Mouse (Mus musculus) megakaryocyte progenitor cell, adult 5-6 weeks (primary cell): ENCODE data around the gene Gxylt2. TPM values are rescaled to one million over a fixed set of nuclear protein-coding genes. Genes with fewer than 3 reads are reported as not detected.

Experiments used
- ATAC-seq: replicated peaks from 2 replicates; pipeline ENCODE4 v1.8.0; 2016; ENCODE audit warnings: mild to moderate bottlenecking, moderate TSS enrichment, inconsistent platforms; ENCODE audit not compliant: poor library complexity
- total RNA-seq, 2 experiments: library from RNA; stranded (forward) in 1 of 2; stranded (reverse) in 1 of 2; fragments of 157-497, 149-512 nt in 1 of 2; fragments of 200-1000 nt in 1 of 2; gene quantifications; 2 replicates each; pipeline versions ENCODE4 v1.2.3 to v1.2.4; 2015 to 2017

Gene Gxylt2
- total RNA-seq (2015): not detected in 2 replicates
- total RNA-seq (2017): not detected in 2 replicates

- peak; percentile 55 for ATAC-seq
Measured at GRCm38 (mm10) chr6:100704574-100705365, at the start of gene Gxylt2. Gene Gxylt2 (plus strand): TSS chr6:100704734.

DNA sequence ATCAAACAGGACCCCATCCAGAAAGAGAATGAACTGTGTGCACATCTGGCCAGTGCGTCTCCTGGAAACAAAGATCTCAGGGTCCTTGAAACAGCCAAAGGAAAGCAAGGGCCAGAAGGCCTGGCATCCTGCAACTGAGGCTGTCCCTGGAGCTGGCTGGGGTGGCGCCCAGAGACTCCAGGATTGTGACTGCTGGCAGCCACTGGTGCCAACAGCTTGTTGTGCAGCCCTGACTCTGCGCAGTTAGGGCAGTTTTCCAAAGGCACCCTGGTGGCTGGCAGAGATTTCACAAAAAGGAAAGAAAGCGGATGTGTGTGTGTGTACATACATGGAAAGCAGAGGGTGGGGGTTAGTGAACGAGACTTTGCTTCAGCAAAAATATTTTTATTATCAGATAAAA, 44.1 kb upstream of the Gxylt2 start:
- no peak for ATAC-seq

DNA sequence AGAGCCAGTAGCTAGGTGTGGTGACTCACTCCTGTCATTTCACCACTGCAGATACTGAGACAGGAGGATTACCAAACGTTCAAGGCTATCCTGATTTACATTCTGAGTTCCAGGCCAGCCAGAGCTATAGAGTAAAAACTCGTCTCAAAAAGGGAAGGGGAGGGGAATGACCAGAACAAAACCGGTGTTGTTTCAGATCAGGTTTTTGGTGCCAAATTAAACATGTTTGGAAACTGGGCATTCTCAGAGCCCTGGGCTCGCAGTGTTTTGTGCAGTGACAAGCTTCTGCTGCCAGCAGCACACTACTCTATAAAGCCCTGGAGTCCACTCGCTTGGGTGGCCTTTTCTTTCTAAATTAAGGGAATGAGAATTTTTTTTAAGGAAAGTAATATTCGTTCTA, 42.3 kb upstream of the Gxylt2 start:
- ATAC-seq: no peak

DNA sequence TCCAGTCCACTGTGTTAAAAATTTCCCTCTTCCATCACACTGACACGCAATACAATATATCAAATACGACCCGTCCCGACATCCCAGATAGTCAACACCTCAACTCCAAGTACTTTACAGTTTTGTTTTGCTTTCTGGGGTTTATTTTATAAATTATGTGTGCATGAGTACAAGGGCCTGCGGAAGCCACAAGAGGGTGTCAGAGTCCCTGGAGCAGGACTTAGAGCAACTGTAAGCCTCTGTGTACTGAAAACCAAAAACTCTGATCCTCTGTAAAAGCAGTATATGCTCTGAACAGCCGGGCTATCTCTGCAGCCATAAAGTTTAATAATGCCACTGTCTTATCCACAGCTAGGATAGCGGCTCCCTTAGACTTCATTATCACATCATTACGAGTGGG, 36.9 kb upstream of the Gxylt2 start:
- no peak for ATAC-seq

GRCm38 (mm10) chr6:100668858-100669257, 35.7 kb upstream of the Gxylt2 start:
- ATAC-seq: no peak

- peak; percentile 81 for ATAC-seq
Measured at GRCm38 (mm10) chr6:100670370-100670841, 34.1 kb upstream of the Gxylt2 start.

DNA sequence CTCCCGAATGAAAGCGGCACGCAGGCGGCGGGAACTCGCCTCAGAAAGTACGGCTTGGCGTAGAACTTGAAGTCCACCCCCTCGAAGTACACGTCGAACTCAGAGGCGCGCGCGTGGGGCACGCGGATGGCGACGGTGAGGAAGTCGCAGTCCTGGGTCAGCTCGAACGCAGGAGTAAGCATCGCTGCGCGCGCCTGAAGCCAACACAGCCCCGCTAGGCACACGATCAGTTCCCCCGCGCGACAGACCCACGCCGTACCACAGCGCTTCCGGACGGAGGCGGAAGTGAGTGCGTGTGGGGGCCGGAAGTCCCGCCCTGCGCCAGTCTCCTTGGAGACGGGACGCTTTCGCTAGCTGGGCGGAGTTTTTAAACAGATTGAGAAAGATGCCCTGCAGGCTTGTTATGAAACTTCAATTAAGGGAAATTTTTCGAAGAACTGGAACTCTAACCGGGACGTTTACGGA, 33.6 kb upstream of the Gxylt2 start, which contains the start of gene Shq1:
Shq1 (minus strand) TSS at position 278 of the 465 bp plus-strand sequence.
- ATAC-seq: peak; percentile 89

DNA sequence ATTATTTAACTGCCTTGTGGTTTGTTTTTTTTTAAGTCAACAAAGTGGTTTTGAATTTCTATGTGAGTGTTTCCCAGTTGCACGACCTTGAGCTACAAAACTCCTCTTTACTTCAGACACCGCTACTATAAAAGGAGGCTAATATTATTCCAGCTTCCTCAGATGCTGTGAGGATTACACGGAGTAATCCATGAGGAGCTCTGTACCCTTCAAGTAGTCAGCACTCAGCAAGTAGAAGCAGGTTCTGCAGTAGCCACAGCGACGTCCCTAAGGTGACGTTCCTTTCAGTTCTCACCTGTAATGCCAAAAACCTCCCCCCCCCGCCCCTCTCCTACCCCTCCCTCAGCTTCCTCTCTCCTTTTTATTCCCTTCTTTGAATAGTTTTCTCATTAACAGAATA, 33.1 kb upstream of the Gxylt2 start:
- no peak for ATAC-seq

- ATAC-seq: peak; percentile 32; the same call in 1 of the 2 replicates
Measured at GRCm38 (mm10) chr6:100674974-100675373, 29.6 kb upstream of the Gxylt2 start.

- ATAC-seq: no peak
Measured at GRCm38 (mm10) chr6:100676461-100676860, 28.1 kb upstream of the Gxylt2 start.

DNA sequence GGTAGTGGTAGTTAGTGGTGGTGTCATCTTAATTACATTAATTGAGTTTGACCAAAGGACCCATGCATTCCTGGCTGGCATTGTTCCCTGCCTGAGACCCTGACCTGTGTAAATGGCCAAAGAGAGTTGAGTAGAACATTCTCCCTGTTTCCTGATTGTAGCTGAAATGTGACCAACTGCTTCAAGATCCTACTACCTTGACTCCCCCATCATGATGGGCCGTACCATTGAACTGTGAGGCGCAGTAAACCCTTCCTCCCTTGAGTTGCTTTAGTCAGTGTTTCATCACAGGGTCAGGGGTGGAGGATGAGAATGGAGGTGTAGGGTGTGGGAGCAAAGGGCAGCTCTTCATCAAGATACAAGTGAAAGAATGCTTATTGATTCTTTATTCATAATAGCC, 25.9 kb upstream of the Gxylt2 start:
- no peak for ATAC-seq

- ATAC-seq: no peak
Measured at GRCm38 (mm10) chr6:100686341-100686740, 18.2 kb upstream of the Gxylt2 start.

DNA sequence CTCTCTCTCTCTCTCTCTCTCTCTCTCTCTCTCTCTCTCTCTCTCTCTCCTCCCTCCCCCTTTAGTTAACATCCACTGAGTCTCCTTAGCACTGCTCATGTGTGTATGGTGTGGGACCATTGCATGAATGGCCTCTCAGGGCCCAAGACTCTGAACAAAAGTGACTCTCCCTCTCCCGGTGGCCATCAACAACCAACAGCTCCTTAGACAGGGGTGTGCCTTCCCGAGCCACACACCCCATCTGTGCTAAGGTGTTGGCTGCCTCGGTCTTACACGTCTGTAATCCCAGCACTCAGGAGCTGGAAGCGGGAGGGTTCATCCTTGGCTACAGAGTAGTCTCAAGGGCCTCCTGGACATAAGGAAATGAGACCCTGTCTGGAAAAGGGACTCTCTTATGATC, 4.5 kb upstream of the Gxylt2 start:
- ATAC-seq: no peak

- no peak for ATAC-seq
Measured at GRCm38 (mm10) chr6:100700774-100701173, 3.8 kb upstream of the Gxylt2 start.

- ATAC-seq: no peak
Measured at GRCm38 (mm10) chr6:100704197-100704573, 349 bp upstream of the Gxylt2 start.

DNA sequence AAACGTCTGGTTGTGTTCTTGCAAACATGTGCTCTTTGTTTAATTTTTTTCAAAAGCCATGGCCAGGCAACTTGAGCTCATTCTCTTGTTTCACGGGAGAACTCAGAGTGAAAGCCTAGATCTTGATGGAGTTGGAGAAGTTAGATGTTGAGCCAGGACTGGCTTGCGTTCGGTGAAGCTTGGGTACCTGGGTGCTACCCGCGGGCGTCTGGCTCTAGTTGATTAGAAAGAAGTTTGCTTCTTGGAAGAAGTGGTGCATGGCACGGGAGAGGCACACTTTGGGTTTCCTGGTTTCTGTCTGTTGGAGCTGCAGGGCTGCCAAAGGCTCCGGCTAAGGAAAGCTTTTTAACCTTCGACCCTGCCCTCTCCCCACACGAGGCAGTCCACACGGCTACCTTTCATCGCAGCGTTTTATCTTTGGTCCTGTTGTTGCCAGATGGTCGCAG, 855 bp downstream of the Gxylt2 start:
- no peak for ATAC-seq

GRCm38 (mm10) chr6:100706861-100707260, 2.3 kb downstream of the Gxylt2 start:
- no peak for ATAC-seq

- no peak for ATAC-seq
Measured at GRCm38 (mm10) chr6:100707557-100707956, 3.0 kb downstream of the Gxylt2 start.

DNA sequence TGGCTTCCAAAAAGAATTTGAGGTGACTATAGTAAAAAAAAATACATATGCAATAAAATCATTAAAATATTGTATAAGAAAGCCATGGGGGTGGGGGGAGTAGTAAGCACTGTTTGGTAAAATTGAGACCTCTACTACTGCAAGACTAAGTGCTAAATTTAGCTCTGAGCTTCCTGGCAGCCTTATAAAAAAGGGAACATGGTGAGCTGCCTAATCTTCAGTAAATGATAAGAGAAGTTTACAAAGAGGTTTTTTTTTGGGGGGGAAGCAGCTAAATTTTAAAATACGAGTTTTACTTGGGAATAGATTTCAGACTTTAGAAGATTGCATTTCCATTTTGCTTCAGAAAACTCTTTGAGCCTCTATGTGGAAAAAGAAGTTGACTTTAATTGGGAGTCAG, 3.7 kb downstream of the Gxylt2 start:
- no peak for ATAC-seq

GRCm38 (mm10) chr6:100708996-100709395, 4.5 kb downstream of the Gxylt2 start:
- ATAC-seq: no peak

DNA sequence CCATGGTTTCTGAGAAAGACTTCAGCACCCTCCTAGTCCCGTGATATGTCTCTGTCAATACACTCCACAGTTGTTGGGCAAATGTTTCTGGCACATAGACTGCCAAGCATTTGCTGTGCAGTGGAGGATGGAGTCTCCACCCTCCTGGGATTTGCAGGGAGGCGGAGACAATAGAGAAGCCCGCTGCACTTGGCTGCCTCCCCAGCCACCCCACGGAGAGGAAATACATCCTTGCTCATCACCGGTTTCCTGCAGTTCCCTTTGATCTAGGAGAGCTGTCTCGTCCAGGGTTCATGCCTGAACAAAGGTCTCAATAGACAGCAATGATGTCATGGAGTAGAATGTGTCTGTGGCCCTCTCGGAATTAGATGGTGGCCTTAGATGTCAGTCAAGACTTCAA, 4.9 kb downstream of the Gxylt2 start:
- ATAC-seq: no peak

DNA sequence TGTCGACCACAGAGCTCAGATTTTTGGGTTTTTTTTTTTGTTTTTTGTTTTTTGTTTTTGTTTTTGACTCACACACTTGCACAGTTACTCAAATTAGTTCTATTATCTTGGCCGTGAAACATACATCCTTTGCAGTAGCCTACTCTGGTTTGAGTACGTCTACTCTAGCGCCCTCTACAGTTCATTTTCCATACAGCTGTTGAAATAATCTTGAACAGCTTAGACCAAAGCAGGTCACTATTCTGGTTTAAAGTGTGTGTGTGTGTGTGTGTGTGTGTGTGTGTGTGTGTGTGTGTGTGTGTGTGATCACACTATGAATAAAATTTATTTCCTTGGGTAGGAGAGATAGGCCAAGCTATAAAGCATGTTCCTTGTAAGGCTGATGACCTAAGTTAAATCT, 5.6 kb downstream of the Gxylt2 start:
- ATAC-seq: peak; percentile 52; the same call in 1 of the 2 replicates
